Mouse (Mus musculus) kidney, adult 8-10 months (tissue): ENCODE data around the gene Atg3.
A peak's percentile ranks its signal among the peaks of the same experiment; 100 is the strongest.

Source experiments
- DNase-seq, 2 experiments: peaks; one replicate each; pipeline ENCODE4 v3.0.0; 2022

The Atg3 gene

GRCm38 (mm10) chr16:45158522-45159388, at the start of gene Atg3, which contains the start of gene Slc35a5:
Atg3 (plus strand) TSS chr16:45158785.
Slc35a5 (minus strand) TSS chr16:45158706.
- DNase-seq = peak; percentile 94 to 96

- DNase-seq = peak; percentile 38 to 55
These were observed 48.1 kb upstream of the Atg3 start for GRCm38 (mm10) chr16:45110498-45110897.

DNA sequence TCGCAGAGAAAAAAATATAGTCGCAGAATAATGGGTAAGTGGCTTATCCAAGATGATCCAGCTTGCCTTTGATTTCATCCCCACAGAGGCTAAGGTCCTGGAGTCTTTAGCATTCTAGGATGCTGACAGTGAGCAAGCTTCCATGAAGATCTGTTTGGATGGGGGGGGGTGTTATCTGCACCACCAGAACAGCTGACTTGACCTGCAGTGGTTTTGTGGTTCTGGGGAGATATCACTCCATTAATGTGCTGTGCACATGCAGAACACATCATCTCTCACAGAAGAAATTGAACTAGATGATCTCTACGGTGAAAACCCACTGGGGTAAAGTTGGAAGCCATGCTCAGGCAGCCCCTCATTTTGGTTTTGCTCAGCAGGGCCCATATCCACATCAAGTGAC, 41.4 kb upstream of the Atg3 start:
- DNase-seq = no peak

GRCm38 (mm10) chr16:45118760-45119159, 39.8 kb upstream of the Atg3 start:
- DNase-seq = no peak

DNA sequence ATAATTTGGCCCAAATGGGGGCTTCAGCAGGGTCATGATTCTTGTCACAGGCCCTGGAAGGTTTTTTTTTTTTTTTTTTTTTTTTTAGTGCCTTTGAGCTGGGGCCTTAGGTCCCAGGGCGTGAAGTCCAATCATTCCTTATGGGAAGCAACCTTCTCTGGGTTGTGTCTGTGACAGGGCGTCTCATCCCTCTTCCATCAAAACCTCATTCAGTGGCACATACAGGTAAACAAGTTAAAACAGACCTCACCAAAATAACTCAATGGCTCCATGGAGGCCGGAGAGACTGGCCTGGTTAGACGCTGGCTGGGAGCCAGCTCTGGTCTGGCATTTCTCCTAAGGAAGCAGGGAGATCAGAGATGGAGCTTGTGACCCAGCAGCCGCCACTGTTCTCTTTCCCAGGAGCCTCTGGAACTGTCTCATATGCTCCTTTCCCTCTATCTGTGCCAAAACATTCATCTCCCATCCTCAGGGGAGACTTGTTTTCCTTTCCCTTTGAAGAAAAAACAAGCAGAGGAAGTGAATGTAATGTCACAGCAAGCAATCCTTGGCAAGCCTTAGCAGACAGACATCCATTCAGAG, 37.6 kb upstream of the Atg3 start:
- DNase-seq = peak; percentile 47 to 61

- no peak for DNase-seq
These were observed 36.0 kb upstream of the Atg3 start for GRCm38 (mm10) chr16:45122571-45122970.

- DNase-seq = no peak
These were observed 34.1 kb upstream of the Atg3 start for GRCm38 (mm10) chr16:45124230-45125203.

DNA sequence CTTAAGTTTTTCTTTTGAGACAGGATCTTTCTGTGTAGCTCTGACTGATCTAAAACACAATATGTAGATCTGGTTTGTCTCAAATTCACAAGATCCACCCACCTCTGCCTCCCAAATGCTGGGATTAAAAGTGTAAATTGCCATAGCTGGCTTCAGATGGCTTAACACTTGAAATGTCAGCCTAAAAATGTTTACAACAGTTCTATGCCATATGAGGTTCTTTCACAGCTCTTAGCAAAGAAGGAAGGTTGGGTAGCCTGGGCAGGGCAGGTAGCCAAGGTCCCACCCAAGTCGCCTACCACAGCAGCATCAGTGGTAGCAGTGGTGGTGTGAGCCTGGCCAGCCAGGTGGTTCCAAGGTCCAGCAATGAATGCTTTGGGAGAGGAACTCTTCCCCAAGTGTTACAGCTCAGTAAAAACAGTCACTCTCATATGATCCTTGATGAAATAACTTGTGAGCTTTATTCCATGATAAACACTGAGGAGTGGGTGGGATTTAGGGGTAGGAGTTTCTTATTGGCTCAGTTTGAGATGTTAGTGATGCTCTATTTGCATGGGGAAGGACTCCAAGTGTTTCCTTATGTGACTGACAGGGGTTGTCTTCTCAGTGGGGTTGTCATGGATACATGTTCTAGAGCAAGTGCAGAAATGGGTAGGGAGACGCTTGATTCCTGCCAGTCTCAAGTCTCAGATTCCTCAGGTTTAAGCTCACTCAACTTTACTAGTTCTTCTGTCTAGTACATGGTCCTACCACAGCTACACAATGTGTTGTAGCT, 30.5 kb upstream of the Atg3 start:
- DNase-seq = no peak

DNA sequence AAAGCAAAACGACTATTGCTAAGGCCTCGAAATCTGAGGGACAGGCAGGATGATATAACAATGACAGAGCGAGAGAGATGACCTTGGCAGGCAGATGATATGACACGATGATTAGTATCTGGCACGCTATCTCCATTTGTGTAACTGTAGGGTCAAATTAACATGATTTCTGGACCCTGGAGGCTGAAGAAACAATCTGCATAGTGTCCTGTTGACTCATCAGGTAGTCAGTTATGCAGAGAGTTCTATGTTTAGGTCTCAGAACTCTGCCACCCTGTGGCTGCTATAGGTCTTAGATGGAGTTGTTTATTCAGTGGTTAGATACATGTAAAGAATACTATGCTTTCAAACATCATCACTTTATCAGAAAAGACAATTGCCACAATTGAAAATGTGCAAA, 16.9 kb upstream of the Atg3 start:
- no peak for DNase-seq

- no peak for DNase-seq
These were observed 16.0 kb upstream of the Atg3 start for GRCm38 (mm10) chr16:45142565-45142964.

GRCm38 (mm10) chr16:45145119-45145518, 13.5 kb upstream of the Atg3 start:
- no peak for DNase-seq

GRCm38 (mm10) chr16:45148488-45149082, 10.0 kb upstream of the Atg3 start:
- DNase-seq = no peak

DNA sequence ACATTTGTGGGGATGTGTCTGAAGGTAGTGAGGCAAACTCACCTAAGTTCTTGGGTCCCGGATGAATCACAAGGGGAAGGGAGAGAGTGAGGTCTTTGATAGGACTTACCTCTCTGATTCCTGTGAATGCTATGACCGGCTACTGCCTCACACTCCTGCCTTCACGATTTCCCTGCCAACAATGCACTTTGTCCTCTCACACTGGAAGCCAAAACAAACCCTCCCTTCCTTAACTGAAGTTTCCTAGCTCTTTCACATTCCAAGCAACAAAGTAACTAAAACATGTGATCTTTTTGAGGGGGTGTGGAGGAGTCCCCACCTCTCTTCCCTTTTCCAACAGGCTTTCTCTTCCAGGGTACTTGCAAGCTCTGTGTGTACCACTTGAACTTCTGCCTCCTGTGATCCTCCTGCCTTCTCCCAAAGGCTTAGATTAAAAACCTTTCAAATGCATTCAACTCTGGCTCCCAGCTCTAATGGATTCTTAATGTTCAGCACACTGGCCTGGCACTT, 3.8 kb upstream of the Atg3 start:
- DNase-seq = peak; percentile 37 to 46

GRCm38 (mm10) chr16:45158136-45158521, 456 bp upstream of the Atg3 start:
- DNase-seq = peak; percentile 80

- no peak for DNase-seq
These were observed 768 bp downstream of the Atg3 start for GRCm38 (mm10) chr16:45159389-45159716.

DNA sequence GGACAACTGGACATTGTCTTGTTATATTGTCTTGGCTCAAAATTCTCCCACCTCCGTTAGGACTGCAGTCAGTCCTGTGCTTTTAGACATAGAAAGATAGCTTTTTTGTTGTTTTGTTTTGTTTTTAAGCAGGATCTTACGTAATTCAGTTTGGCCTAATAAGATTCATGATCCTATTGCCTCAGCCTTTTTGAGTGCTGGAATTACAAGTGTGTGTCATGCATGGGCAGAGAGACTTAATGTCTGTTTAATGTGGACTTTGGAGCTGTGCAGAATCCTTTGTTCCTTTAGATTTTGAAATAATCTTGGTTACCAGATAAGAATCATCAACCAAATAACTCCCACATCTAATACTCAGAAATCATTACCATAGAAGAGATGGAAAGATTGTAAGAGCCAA, 20.0 kb downstream of the Atg3 start:
- no peak for DNase-seq

DNA sequence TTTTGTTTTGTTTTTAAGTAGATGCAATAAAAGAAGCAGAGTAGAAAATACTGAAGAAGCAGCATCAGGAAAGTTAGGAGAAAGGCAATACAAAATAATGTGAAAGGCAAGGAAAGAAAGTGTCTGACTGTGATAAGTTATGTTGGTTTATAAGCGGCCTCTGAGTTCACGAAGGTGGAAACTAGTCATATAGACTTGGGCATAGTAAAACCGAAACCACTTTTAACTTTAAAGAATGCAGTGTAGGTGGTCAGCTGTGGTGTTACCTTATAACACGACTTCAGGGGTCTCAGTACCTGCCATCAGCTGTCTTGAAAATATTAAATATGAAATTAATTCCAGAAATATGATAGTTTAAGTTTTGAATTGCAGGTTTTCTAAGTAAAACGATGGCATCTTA, 23.2 kb downstream of the Atg3 start:
- no peak for DNase-seq

GRCm38 (mm10) chr16:45192613-45193012, 34.0 kb downstream of the Atg3 start:
- peak; percentile 47 to 78 for DNase-seq

DNA sequence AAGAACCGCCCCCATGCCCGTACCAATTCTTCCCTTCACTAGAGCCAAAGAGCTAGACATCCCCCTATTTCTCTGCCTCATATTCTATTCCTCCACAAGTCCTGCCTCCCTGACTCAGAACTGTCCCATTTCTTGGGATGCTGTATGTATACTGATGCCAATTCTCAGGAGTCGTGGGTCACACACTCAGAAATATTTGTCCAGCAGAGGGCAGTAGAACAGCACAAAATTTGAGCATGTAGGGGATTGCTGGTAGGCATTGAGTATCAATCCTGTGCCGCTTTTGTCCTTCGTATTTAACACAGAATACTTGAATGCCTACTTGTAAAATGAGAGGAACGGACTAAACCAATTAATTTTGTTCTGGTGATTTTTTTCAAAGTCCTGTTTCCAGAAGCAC, 38.2 kb downstream of the Atg3 start:
- peak; percentile 43 to 55 for DNase-seq

DNA sequence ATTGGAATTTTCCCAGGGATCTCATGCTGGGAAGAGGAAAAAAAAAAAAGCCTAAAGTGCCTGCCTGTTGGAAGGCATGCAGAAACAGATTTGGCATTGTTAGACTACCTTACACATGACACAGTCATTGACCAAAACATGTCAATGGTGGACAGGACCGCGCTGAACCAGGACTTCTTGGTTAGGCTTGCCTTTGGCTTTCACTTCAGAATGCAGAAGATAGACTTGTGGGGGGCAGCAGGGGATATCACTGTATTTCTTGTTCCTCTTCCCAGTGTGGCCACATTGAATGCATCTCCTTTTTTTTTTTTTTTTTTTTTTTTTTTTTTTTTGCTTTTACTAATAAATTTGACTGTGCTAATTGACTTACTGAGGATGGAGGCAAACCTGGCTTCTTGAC, 42.8 kb downstream of the Atg3 start:
- DNase-seq = no peak

- no peak for DNase-seq
These were observed 45.9 kb downstream of the Atg3 start for GRCm38 (mm10) chr16:45204438-45204837.
